Mouse (Mus musculus): Measurements from ENCODE around the gene Zeb2. TPM values are rescaled to one million over a fixed set of nuclear protein-coding genes. Genes with fewer than 3 reads are reported as not detected.

Zeb2 gene
- total and polyA plus RNA-seq, 3 experiments = 12.4 to 223 (median 162) TPM

Small RNA genes lying within 50 kb of the gene (microRNA-seq; reads per million reads assigned to microRNA genes)
- 4.8 to 7.9 reads per million in 2 experiments for gene Mir5129

Other genes with a start within 250 kb of the Zeb2 start
- 10 to 100 TPM; 12.0 to 12.5 TPM for gene Gtdc1, start 189.7 kb downstream of the Zeb2 start, total RNA-seq (2021)
- gene Gtdc1, start 189.7 kb downstream of the Zeb2 start, polyA plus RNA-seq (2012; rRNA removed) = 0.78 and 1.0 TPM in 2 replicates